Mouse (Mus musculus): ENCODE measurements around the gene Cd68. TPM values are rescaled to one million over a fixed set of nuclear protein-coding genes. Genes with fewer than 3 reads are reported as not detected.
A peak's percentile ranks its signal among the peaks of the same experiment; 100 is the strongest.
"Not testable (repeated sequence)": the region's sequence is repeated elsewhere in the genome, so short reads cannot be mapped to it uniquely, and the experiment has no call there.

Cd68 gene
- polyA plus RNA-seq, 1 experiment from 2014 or later = 13.3 TPM

GRCm38 (mm10) chr11:69632284-69633089 is 33.5 kb downstream of the Cd68 start, which contains the start of gene Fxr2:
TSS of gene Fxr2 (plus strand) at chr11:69632990.
- no peaks in the 10 kb centered on the region for H3K9me3 ChIP-seq
- ATAC-seq = peak; percentile 99
- peak within 1 kb of the TSS; percentile 96 for H3K9ac ChIP-seq
- H3K36me3 ChIP-seq = no peaks in the 10 kb centered on the region
- H3K4me1 ChIP-seq (replicated peaks) = peaks cover 5% of the 10 kb centered on the region; the same call in 1 of the 2 replicates
- H3K27ac ChIP-seq = peak within 1 kb of the TSS; percentile 97
- H3K4me3 ChIP-seq (replicated peaks) = peak within 1 kb of the TSS; percentile 97
- H3K4me2 ChIP-seq (replicated peaks) = peak within 1 kb of the TSS; percentile 60
- no peaks in the 10 kb centered on the region for H3K27me3 ChIP-seq (replicated peaks)
- under 1% methylated on average over 52 of the region's 56 CpGs for WGBS

- no peaks in the 10 kb centered on the region for H3K27me3 ChIP-seq (replicated peaks)
- H3K9me3 ChIP-seq = no peaks in the 10 kb centered on the region
- H3K4me1 ChIP-seq (replicated peaks) = peaks cover 4% of the 10 kb centered on the region; the same call in 1 of the 2 replicates
- no peaks in the 10 kb centered on the region for H3K36me3 ChIP-seq
- no peak overlapping the region for H3K4me2 ChIP-seq (replicated peaks)
- no peak for ATAC-seq
- 80% methylated on average over 1 of the region's 1 CpGs for WGBS
- H3K9ac ChIP-seq = no peak overlapping the region
- H3K4me3 ChIP-seq (replicated peaks) = no peak overlapping the region
- no peak overlapping the region for H3K27ac ChIP-seq
Observed at GRCm38 (mm10) chr11:69629802-69630201, 36.2 kb downstream of the Cd68 start.

GRCm38 (mm10) chr11:69628286-69628685 is 37.7 kb downstream of the Cd68 start:
- Histone ChIP-seq H3K4me1 (replicated peaks) (no peaks in the 10 kb centered on the region), H3K36me3 (no peaks in the 10 kb centered on the region), H3K4me3 (replicated peaks) (no peak overlapping the region), H3K27ac (no peak overlapping the region), H3K9me3 (no peaks in the 10 kb centered on the region), H3K9ac (no peak overlapping the region), H3K4me2 (replicated peaks) (no peak overlapping the region), H3K27me3 (replicated peaks) (no peaks in the 10 kb centered on the region)
- no peak for ATAC-seq
- 36% methylated on average over 6 of the region's 6 CpGs for WGBS

- not testable (repeated sequence) for H3K36me3 ChIP-seq; H3K27ac ChIP-seq; ATAC-seq; H3K4me3 ChIP-seq (replicated peaks); H3K4me2 ChIP-seq (replicated peaks); H3K9me3 ChIP-seq; H3K9ac ChIP-seq; H3K4me1 ChIP-seq (replicated peaks); H3K27me3 ChIP-seq (replicated peaks)
- WGBS = 90% methylated on average over 2 of the region's 2 CpGs
Observed at GRCm38 (mm10) chr11:69624339-69624738, 41.6 kb downstream of the Cd68 start.

GRCm38 (mm10) chr11:69623006-69623405 is 42.9 kb downstream of the Cd68 start:
- Histone ChIP-seq H3K9me3 (no peaks in the 10 kb centered on the region), H3K4me2 (replicated peaks) (peak overlapping the region; percentile 81), H3K4me1 (replicated peaks) (peaks cover 10% of the 10 kb centered on the region; the same call in 1 of the 2 replicates), H3K4me3 (replicated peaks) (no peak overlapping the region), H3K36me3 (no peaks in the 10 kb centered on the region), H3K27ac (no peak overlapping the region), H3K27me3 (replicated peaks) (no peaks in the 10 kb centered on the region), H3K9ac (no peak overlapping the region)
- no peak for ATAC-seq
- WGBS = 78% methylated on average over 4 of the region's 4 CpGs

GRCm38 (mm10) chr11:69622406-69622805 is 43.5 kb downstream of the Cd68 start:
- H3K9me3 ChIP-seq = no peaks in the 10 kb centered on the region
- ATAC-seq = no peak; the same call in 1 of the 2 replicates
- peaks cover 10% of the 10 kb centered on the region; the same call in 1 of the 2 replicates for H3K4me1 ChIP-seq (replicated peaks)
- peak overlapping the region; percentile 81 for H3K4me2 ChIP-seq (replicated peaks)
- no peaks in the 10 kb centered on the region for H3K27me3 ChIP-seq (replicated peaks)
- peak overlapping the region; percentile 55 for H3K4me3 ChIP-seq (replicated peaks)
- peak overlapping the region; percentile 71 for H3K9ac ChIP-seq
- H3K36me3 ChIP-seq = no peaks in the 10 kb centered on the region
- H3K27ac ChIP-seq = 0 out of 2 replicates have a peak overlapping the region, but pooled peaks have one; percentile 66
- WGBS = 19% methylated on average over 6 of the region's 6 CpGs

- H3K4me2 ChIP-seq (replicated peaks) = peak within 1 kb of the TSS; percentile 81
- ATAC-seq = peak; percentile 88
- H3K9me3 ChIP-seq = no peaks in the 10 kb centered on the region
- 3% methylated on average over 20 of the region's 20 CpGs for WGBS
- H3K27me3 ChIP-seq (replicated peaks) = no peaks in the 10 kb centered on the region
- peaks cover 10% of the 10 kb centered on the region; the same call in 1 of the 2 replicates for H3K4me1 ChIP-seq (replicated peaks)
- peak within 1 kb of the TSS; percentile 55 for H3K4me3 ChIP-seq (replicated peaks)
- no peaks in the 10 kb centered on the region for H3K36me3 ChIP-seq
- peak within 1 kb of the TSS; percentile 71 for H3K9ac ChIP-seq
- H3K27ac ChIP-seq = peak within 1 kb of the TSS; percentile 66
Observed at GRCm38 (mm10) chr11:69621571-69622268, 44.2 kb downstream of the Cd68 start, which contains the start of gene Sat2. TSS of gene Sat2 (plus strand) at chr11:69622024.

GRCm38 (mm10) chr11:69620394-69621081 is 45.4 kb downstream of the Cd68 start:
- ATAC-seq = peak; percentile 64
- Histone ChIP-seq H3K27me3 (replicated peaks) (no peaks in the 10 kb centered on the region; the same call in 1 of the 2 replicates), H3K4me3 (replicated peaks) (no peak overlapping the region), H3K4me2 (replicated peaks) (no peak overlapping the region; the same call in 1 of the 2 replicates), H3K4me1 (replicated peaks) (peaks cover 10% of the 10 kb centered on the region; the same call in 1 of the 2 replicates), H3K9me3 (no peaks in the 10 kb centered on the region), H3K9ac (no peak overlapping the region), H3K27ac (no peak overlapping the region), H3K36me3 (no peaks in the 10 kb centered on the region)
- 60% methylated on average over 7 of the region's 7 CpGs for WGBS

GRCm38 (mm10) chr11:69617805-69618204 is 48.1 kb downstream of the Cd68 start, which contains the start of gene Shbg:
TSS of gene Shbg (minus strand) at chr11:69617905.
- no peaks in the 10 kb centered on the region; the same call in 1 of the 2 replicates for H3K27me3 ChIP-seq (replicated peaks)
- H3K36me3 ChIP-seq = no peaks in the 10 kb centered on the region
- ATAC-seq = no peak
- H3K9me3 ChIP-seq = no peaks in the 10 kb centered on the region
- 58% methylated on average over 5 of the region's 5 CpGs for WGBS
- no peak within 1 kb of the TSS for H3K4me3 ChIP-seq (replicated peaks)
- H3K4me2 ChIP-seq (replicated peaks) = no peak within 1 kb of the TSS
- H3K9ac ChIP-seq = no peak within 1 kb of the TSS
- no peak within 1 kb of the TSS for H3K27ac ChIP-seq
- peaks cover 12% of the 10 kb centered on the region for H3K4me1 ChIP-seq (replicated peaks)

GRCm38 (mm10) chr11:69616781-69617180 is 49.2 kb downstream of the Cd68 start:
- H3K27ac ChIP-seq = no peak overlapping the region
- no peaks in the 10 kb centered on the region; the same call in 1 of the 2 replicates for H3K27me3 ChIP-seq (replicated peaks)
- no peak overlapping the region for H3K9ac ChIP-seq
- peaks cover 7% of the 10 kb centered on the region for H3K4me1 ChIP-seq (replicated peaks)
- no peaks in the 10 kb centered on the region for H3K9me3 ChIP-seq
- no peaks in the 10 kb centered on the region for H3K36me3 ChIP-seq
- no peak overlapping the region for H3K4me3 ChIP-seq (replicated peaks)
- WGBS = 52% methylated on average over 10 of the region's 10 CpGs
- no peak for ATAC-seq
- H3K4me2 ChIP-seq (replicated peaks) = no peak overlapping the region

GRCm38 (mm10) chr11:69614257-69614588 is 51.7 kb downstream of the Cd68 start:
- H3K4me3 ChIP-seq (replicated peaks); H3K27ac ChIP-seq; H3K9ac ChIP-seq; H3K9me3 ChIP-seq; H3K36me3 ChIP-seq; H3K4me1 ChIP-seq (replicated peaks); H3K27me3 ChIP-seq (replicated peaks): not testable (repeated sequence)
- H3K4me2 ChIP-seq (replicated peaks) = peak overlapping the region; percentile 44
- WGBS = 56% methylated on average over 11 of the region's 11 CpGs
- ATAC-seq = peak; percentile 22; the same call in 1 of the 2 replicates
